Mouse (Mus musculus) left cerebral cortex, adult 11 months (tissue): Measurements from ENCODE around the gene Aspdh.
A peak's percentile ranks its signal among the peaks of the same experiment; 100 is the strongest.

Experiments
- DNase-seq: peaks from one replicate; pipeline ENCODE4 v3.0.0; 2022; ENCODE audit warnings: low spot score

The Aspdh gene

GRCm38 (mm10) chr7:44471880-44472557, 6.8 kb downstream of the Aspdh start:
- no peak for DNase-seq

GRCm38 (mm10) chr7:44472558-44472885, 7.3 kb downstream of the Aspdh start:
- no peak for DNase-seq

- DNase-seq: no peak
These were observed 7.9 kb downstream of the Aspdh start for GRCm38 (mm10) chr7:44472961-44473646.

GRCm38 (mm10) chr7:44474419-44474818, 9.2 kb downstream of the Aspdh start:
- peak; percentile 86 for DNase-seq

GRCm38 (mm10) chr7:44475046-44475614, 9.9 kb downstream of the Aspdh start:
- DNase-seq: no peak

GRCm38 (mm10) chr7:44482836-44483435, 17.7 kb downstream of the Aspdh start:
- DNase-seq: no peak

- no peak for DNase-seq
These were observed 18.9 kb downstream of the Aspdh start for GRCm38 (mm10) chr7:44484109-44484508.

GRCm38 (mm10) chr7:44484841-44485571, 19.8 kb downstream of the Aspdh start:
- peak; percentile 77 for DNase-seq

- no peak for DNase-seq
These were observed 20.5 kb downstream of the Aspdh start for GRCm38 (mm10) chr7:44485572-44486195.

GRCm38 (mm10) chr7:44486927-44487575, 21.9 kb downstream of the Aspdh start:
- DNase-seq: no peak

- DNase-seq: no peak
These were observed 22.7 kb downstream of the Aspdh start for GRCm38 (mm10) chr7:44487936-44488335.

GRCm38 (mm10) chr7:44488545-44488944, 23.4 kb downstream of the Aspdh start:
- no peak for DNase-seq

- no peak for DNase-seq
These were observed 25.1 kb downstream of the Aspdh start for GRCm38 (mm10) chr7:44490281-44490680.

GRCm38 (mm10) chr7:44491391-44491790, 26.2 kb downstream of the Aspdh start:
- DNase-seq: no peak

- DNase-seq: no peak
These were observed 27.1 kb downstream of the Aspdh start for GRCm38 (mm10) chr7:44492166-44492826.

GRCm38 (mm10) chr7:44494681-44495080, 29.5 kb downstream of the Aspdh start:
- DNase-seq: no peak

GRCm38 (mm10) chr7:44495086-44495485, 29.9 kb downstream of the Aspdh start:
- no peak for DNase-seq

- peak; percentile 97 for DNase-seq
These were observed 31.0 kb downstream of the Aspdh start, which contains the start of the genes Emc10 and Fam71e1 for GRCm38 (mm10) chr7:44495992-44496770. Gene Emc10, minus strand, starts transcription at chr7:44496529. Gene Fam71e1, plus strand, starts transcription at chr7:44496581.

- DNase-seq: no peak
These were observed 31.5 kb downstream of the Aspdh start for GRCm38 (mm10) chr7:44496771-44497109.
